Mouse (Mus musculus) B cell, adult 2 months (primary cell): ENCODE results near the gene Crmp1.

Experiments used
- DNase-seq, 2 experiments: peaks; one replicate each; pipeline ENCODE4 v3.0.0; 2022

Gene Crmp1

DNA sequence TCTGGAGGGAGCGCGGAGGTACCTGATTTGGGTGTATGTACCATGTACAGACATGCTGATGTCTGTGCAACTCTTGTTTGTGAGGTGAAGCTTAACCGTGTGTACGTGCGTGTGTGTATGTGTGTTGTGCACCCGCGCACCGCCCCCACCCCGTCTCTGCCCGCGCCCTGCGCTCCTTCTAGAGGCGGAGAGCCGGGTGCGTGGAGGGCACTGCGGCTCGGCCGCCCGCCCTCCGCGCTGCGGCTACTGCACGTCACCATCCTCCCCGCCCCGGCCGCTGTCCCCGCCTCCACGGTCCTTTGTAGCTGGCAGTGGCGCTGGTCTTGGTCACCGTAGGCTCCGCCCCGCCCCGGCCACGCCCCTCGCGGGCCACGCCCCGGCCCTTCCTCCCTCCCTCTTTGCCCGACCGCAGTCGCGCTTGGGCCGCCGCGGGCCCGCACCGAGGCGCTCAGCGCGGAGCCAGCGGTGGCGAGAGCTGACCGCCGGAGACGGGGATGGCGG, at the start of gene Crmp1:
Crmp1 (plus strand) TSS at position 290 of the 501 bp plus-strand sequence.
- DNase-seq, result no peak

GRCm38 (mm10) chr5:37196196-37196595, 45.5 kb upstream of the Crmp1 start:
- DNase-seq, result no peak

- no peak for DNase-seq
Measured at GRCm38 (mm10) chr5:37196666-37197250, 45.0 kb upstream of the Crmp1 start.

DNA sequence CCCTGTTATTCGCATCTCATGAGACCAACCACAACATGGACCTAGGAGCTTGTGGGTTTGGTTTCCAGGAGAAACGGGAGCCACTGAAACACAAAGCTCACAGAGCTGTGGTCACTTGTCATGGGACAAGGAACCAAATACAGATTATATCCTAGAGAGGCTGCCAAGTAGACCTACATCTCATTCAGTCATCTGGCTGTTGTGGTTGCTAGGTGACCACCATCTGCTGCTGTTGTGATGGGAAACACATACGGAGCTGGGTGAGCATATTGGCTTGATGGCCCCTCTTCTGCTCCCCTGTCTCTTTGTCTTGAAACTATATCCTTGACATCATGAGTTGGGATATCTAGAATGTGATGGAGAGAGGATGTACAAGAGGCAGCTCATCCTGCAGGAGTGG, 44.3 kb upstream of the Crmp1 start:
- no peak for DNase-seq

- no peak for DNase-seq
Measured at GRCm38 (mm10) chr5:37198011-37198688, 43.6 kb upstream of the Crmp1 start.

- no peak for DNase-seq
Measured at GRCm38 (mm10) chr5:37202285-37202684, 39.5 kb upstream of the Crmp1 start.

DNA sequence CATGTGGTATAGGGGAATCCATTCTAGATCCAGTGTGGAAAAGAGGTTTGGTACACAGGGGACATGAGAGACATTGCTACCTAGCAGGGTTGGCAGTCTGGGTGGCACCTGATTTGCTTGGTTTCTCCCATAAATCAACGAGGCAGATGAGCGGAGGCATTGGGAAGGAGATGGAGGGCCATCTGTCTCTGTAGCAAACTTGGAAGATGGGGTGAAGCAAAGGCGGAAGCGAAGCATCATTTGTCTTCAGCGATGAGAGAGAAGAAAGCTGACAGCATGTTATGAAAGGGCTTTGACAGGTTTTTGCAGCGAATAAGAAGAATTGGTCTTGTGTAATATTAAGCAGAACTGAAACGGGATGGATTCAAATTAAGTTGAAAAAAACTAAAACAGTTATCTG, 36.9 kb upstream of the Crmp1 start:
- DNase-seq, result no peak

DNA sequence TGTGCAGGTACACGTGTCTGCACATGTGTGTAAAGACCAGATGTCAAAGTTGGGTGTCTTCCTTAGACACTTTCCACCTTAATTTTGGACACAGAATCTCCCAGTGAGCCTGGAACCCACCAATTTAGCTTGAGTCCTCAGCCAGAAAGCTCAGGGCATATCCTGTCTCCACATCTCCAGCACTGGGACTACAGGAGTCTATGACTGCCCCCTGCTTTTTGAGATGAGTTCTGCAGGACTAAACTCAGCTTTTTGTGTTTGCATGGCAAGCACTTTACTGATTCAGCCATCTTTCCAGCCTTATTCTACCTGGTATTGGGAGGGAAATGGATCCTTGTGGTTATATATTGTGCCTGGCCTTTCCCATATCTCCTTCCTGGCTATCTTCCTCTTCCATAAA, 36.3 kb upstream of the Crmp1 start:
- DNase-seq, result no peak

- no peak for DNase-seq
Measured at GRCm38 (mm10) chr5:37206364-37206763, 35.4 kb upstream of the Crmp1 start.

- no peak for DNase-seq
Measured at GRCm38 (mm10) chr5:37212938-37213708, 28.6 kb upstream of the Crmp1 start.

GRCm38 (mm10) chr5:37213709-37214103, 28.0 kb upstream of the Crmp1 start:
- no peak for DNase-seq

DNA sequence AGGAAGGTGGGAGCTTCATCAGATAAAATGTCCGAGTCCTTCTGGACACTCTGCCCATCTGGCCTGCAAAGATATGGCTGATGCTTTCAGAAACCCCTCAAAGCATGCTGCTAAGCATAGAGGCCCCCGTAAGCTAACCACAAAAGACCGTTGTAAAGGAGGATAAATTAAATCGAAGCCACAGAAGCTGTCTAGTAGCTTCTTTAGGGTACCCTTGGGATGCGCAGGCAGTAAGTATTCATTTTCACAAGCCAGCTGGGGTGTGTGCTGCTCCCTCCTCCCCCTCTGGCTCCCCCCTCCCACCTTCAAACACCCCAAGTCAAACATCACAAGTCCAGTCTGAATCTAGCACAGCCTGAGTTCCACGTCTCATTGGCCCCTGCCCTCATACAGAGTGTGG, 27.1 kb upstream of the Crmp1 start:
- DNase-seq, result no peak

- DNase-seq, result no peak
Measured at GRCm38 (mm10) chr5:37215276-37215675, 26.5 kb upstream of the Crmp1 start.

DNA sequence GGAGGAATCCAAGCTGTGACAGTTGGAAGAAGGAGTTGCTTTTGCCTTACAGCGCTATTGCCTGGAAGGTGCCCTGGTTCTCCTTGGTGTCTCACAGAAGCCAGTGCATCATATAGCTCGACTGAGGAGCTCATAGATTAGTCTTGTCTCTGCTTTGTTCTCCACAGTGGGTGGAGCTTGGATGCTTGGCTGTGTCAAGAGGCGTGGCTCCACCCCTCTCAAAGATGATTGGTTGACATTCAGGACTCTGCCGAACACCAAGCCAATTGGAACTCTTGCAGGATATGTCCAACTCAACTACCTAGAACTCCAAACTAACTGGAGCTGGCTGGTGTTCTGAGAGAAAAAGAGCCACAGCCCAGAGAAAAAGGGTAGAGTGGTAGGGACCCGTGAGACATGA, 22.1 kb upstream of the Crmp1 start:
- DNase-seq, result no peak

- no peak for DNase-seq
Measured at GRCm38 (mm10) chr5:37220575-37220974, 21.2 kb upstream of the Crmp1 start.

GRCm38 (mm10) chr5:37221563-37221962, 20.2 kb upstream of the Crmp1 start:
- no peak for DNase-seq

DNA sequence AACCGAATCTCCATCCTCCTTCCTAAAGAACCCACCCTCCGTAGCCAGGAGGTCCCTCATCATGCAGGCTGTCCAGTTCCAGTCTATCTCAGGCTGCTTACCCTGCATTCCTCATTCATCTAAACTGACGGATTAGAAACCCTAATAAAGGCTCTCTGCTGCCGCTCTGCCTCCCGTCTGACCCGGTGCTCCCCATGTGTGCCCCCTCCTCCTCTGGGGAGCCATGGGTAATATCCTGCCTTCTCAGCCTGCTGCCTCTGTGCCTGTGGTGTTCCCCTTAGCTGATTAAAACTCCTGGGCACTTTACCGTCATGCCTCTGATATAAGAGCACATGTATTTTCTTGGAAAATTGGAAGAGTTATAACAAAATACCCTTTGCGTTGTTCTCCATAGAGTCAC, 19.4 kb upstream of the Crmp1 start:
- DNase-seq, result no peak

- no peak for DNase-seq
Measured at GRCm38 (mm10) chr5:37225708-37226107, 16.0 kb upstream of the Crmp1 start.

- no peak for DNase-seq
Measured at GRCm38 (mm10) chr5:37227956-37228680, 13.6 kb upstream of the Crmp1 start.

DNA sequence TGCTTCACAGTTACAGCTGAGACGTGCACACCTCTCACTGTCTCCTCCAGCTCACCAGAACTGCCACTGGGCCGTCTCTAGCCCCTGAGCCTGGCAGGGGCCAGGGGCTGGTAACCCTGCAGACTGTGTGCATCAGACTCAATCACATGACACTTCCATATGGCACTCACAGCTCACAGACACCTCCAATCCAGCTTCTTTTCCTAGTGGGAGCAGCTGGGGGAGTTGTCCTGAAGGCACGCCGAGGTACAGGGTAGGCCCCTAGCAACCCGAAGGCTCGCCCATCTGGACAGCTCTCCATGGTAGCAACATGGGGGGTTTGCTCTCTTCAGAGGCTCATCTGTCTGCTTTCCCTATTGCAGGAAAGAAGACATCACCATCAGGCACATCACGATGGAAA, 12.8 kb upstream of the Crmp1 start:
- no peak for DNase-seq

GRCm38 (mm10) chr5:37233010-37233557, 8.7 kb upstream of the Crmp1 start:
- DNase-seq, result no peak

- no peak for DNase-seq
Measured at GRCm38 (mm10) chr5:37238654-37239053, 3.1 kb upstream of the Crmp1 start.

GRCm38 (mm10) chr5:37240550-37240949, 1.2 kb upstream of the Crmp1 start:
- no peak for DNase-seq
